Mouse (Mus musculus): ENCODE measurements around the gene Il4i1. TPM values are rescaled to one million over a fixed set of nuclear protein-coding genes. Genes with fewer than 3 reads are reported as not detected.
A peak's percentile ranks its signal among the peaks of the same experiment; 100 is the strongest.

The Il4i1 gene
- polyA plus RNA-seq, 1 experiment from 2014 or later = 2.0 TPM

DNA sequence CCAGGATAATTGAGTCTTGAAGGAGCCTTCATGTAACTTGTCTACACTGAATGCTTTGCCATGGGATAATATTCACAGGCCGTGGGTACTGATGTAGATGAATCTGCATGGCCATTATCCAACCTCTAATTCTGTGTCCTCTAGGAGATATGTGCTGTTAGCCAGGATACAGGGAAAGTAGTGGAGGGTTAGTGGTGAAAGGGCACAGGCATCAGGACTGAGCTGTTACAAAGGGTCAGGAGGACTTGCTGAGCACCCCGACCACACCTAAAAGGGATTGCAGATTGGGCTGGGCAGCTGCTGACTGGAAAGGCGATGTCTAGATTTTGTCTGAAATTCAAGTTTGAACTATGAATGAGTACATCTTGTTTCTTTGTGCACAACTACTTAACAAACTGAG lies 4.3 kb downstream of the Il4i1 start:
- H3K9me3 ChIP-seq = no peaks in the 10 kb centered on the region
- no peak overlapping the region for H3K4me3 ChIP-seq
- ATAC-seq (ENCODE audit: low read depth) = no peak
- H3K4me1 ChIP-seq (replicated peaks) = peaks cover 52% of the 10 kb centered on the region
- H3K9ac ChIP-seq = no peak overlapping the region
- no peaks in the 10 kb centered on the region for H3K27me3 ChIP-seq
- no peaks in the 10 kb centered on the region for H3K36me3 ChIP-seq
- WGBS = 84% methylated on average over 3 of the region's 3 CpGs
- no peak overlapping the region for H3K27ac ChIP-seq (replicated peaks)
- H3K4me2 ChIP-seq = no peak overlapping the region

DNA sequence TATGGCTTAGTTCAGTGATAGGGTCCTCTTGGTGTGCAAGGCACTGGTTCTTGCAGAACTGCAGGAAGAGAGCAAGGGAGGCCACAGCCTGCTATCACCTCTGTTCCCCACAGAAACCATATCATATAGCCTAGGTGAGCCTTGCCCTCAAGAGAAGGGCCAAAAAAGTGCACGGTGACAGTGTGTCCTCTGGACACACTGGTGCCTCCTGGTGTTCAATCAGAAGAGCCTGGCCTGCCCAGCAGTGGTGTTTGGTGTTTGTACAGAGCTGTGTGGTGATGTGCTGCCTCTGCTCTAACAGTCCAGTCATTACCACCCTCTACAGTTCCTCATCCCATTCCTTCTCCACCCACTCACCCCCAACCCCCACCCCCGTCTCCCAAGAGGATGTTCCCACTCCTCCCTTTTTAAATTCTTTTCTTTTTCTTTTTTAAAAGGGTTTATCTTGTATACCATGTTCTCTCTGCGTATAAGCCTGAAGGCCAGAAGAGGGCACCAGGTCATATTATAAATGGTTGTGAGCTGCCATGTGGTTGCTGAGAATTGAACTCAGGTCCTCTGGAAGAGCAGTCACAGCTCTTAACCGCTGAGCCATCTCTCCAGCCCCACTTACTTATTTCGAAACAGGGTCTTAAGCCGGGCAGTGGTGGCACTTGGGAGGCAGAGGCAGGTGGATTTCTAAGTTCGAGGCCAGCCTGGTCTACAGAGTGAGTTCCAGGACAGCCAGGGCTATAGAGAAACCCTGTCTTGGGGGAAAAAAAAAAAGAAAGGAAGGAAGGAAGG lies 5.7 kb downstream of the Il4i1 start:
- Histone ChIP-seq H3K4me2 (no peak overlapping the region), H3K4me3 (no peak overlapping the region), H3K27me3 (no peaks in the 10 kb centered on the region), H3K4me1 (replicated peaks) (peaks cover 50% of the 10 kb centered on the region), H3K27ac (replicated peaks) (no peak overlapping the region), H3K9me3 (no peaks in the 10 kb centered on the region), H3K9ac (no peak overlapping the region), H3K36me3 (no peaks in the 10 kb centered on the region)
- ATAC-seq (ENCODE audit: low read depth) = no peak
- 85% methylated on average over 7 of the region's 7 CpGs for WGBS

DNA sequence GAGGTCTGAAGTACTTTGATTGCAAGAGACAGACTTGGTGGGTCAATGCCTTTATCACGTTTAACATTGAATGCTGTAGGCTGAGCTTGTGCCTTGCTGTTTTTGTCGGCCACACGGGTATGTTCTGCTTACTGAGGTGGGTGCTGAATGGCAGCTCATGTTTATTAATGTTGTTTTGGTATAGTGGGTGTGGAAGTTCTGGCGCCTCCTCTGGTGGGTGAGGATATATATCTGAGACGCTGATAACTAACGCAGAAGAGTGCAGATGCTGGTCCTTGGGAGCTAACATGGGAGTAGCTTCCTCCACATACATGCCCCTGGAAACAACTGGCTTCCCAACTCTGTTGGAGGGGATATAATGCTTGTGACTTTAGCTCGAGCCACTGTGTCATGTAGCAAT lies 7.2 kb downstream of the Il4i1 start:
- H3K9ac ChIP-seq = no peak overlapping the region
- peaks cover 34% of the 10 kb centered on the region for H3K4me1 ChIP-seq (replicated peaks)
- no peak overlapping the region for H3K4me2 ChIP-seq
- H3K27ac ChIP-seq (replicated peaks) = no peak overlapping the region
- peaks cover 7% of the 10 kb centered on the region; the same call in 1 of the 2 replicates for H3K36me3 ChIP-seq
- no peak for ATAC-seq (ENCODE audit: low read depth)
- 41% methylated on average over 7 of the region's 7 CpGs for WGBS
- H3K27me3 ChIP-seq = no peaks in the 10 kb centered on the region
- no peak overlapping the region for H3K4me3 ChIP-seq
- H3K9me3 ChIP-seq = no peaks in the 10 kb centered on the region

DNA sequence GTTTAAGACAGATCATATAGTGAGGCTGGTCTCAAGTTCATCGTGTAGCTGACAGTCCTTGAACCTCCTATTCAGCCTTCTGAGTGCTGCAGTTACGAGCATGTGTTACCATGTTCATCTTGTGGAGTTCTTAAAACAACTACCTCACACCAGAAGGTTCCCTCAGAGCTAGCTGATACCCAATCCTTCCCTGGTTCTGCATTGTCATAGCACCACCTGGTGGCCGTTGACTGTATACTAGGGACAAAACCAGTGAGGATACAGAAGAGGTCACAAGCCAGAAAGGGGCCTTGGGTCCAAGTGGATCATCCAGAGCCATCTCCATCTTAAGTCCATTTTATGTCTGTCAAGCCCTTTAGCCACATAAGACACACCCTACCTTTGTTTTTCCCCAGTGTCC lies 8.7 kb downstream of the Il4i1 start:
- H3K4me2 ChIP-seq = no peak overlapping the region
- peak; percentile 70 for ATAC-seq (ENCODE audit: low read depth)
- WGBS = 27% methylated on average over 3 of the region's 3 CpGs
- H3K27ac ChIP-seq (replicated peaks) = no peak overlapping the region
- H3K4me1 ChIP-seq (replicated peaks) = peaks cover 19% of the 10 kb centered on the region
- H3K9me3 ChIP-seq = no peaks in the 10 kb centered on the region
- peak overlapping the region; percentile 27; the same call in 1 of the 2 replicates for H3K9ac ChIP-seq
- H3K36me3 ChIP-seq = peaks cover 21% of the 10 kb centered on the region
- no peaks in the 10 kb centered on the region for H3K27me3 ChIP-seq
- no peak overlapping the region for H3K4me3 ChIP-seq

DNA sequence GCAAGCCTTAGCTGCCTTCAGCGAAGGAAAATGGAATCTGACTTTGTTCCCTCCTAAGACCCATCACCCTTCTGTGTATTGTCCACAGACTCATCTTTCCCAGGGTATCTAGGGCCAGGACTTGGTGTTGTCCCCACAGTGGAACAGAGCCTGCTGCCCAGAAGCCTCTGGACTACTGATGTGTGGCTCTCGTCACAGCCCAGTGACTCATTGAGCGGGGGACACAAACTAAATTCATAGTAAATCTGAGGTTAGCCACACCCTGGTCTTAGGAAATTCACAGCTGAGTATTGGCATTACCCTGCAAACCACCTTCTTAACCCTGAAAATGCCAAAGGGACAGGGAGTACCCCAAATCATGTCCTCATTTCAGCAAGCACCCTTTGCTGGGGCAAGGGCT lies 10.6 kb downstream of the Il4i1 start:
- H3K9me3 ChIP-seq = no peaks in the 10 kb centered on the region
- H3K27ac ChIP-seq (replicated peaks) = no peak overlapping the region
- H3K27me3 ChIP-seq = no peaks in the 10 kb centered on the region
- no peak overlapping the region for H3K4me2 ChIP-seq
- peaks cover 40% of the 10 kb centered on the region for H3K36me3 ChIP-seq
- no peak overlapping the region for H3K4me3 ChIP-seq
- H3K9ac ChIP-seq = no peak overlapping the region
- peaks cover 6% of the 10 kb centered on the region; the same call in 1 of the 2 replicates for H3K4me1 ChIP-seq (replicated peaks)
- WGBS = 94% methylated on average over 3 of the region's 3 CpGs
- ATAC-seq (ENCODE audit: low read depth) = no peak

DNA sequence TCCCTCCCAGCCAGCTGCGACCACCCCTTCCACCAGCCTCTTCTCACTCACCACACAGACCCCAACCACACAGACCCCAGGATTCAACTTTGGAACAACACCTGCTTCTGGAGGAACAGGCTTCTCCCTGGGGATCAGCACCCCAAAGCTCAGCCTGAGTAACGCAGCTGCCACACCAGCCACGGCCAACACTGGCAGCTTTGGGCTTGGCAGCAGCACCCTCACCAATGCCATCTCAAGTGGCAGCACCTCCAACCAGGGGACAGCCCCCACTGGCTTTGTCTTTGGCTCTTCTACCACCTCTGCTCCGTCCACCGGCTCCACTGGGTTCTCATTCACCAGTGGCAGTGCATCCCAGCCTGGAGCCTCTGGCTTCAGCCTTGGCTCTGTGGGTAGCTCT lies 12.5 kb downstream of the Il4i1 start:
- no peaks in the 10 kb centered on the region for H3K27me3 ChIP-seq
- WGBS = 93% methylated on average over 5 of the region's 5 CpGs
- no peak overlapping the region for H3K4me2 ChIP-seq
- peaks cover 6% of the 10 kb centered on the region; the same call in 1 of the 2 replicates for H3K4me1 ChIP-seq (replicated peaks)
- H3K9ac ChIP-seq = no peak overlapping the region
- H3K4me3 ChIP-seq = no peak overlapping the region
- H3K9me3 ChIP-seq = no peaks in the 10 kb centered on the region
- H3K36me3 ChIP-seq = peaks cover 46% of the 10 kb centered on the region
- ATAC-seq (ENCODE audit: low read depth) = no peak
- H3K27ac ChIP-seq (replicated peaks) = no peak overlapping the region

DNA sequence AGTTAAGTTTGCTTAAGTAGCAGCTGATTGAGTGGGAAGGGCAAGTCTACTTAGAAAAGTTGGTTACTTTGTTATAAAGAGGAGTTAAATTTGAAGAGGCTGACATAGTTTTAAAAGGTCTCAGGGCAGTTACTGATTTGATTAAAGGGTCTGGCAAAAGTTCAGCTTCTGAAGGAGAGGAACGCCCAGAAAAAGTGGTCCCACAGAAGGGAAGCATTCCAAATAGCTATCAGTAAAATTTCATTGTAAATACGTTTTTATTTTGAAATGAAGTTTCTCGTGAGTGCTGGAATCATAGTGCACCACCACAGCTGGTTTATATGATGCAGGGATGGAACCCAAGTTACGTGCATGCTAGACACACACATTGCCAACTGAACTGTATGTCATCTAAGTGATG lies 16.6 kb downstream of the Il4i1 start:
- H3K36me3 ChIP-seq = peaks cover 44% of the 10 kb centered on the region
- WGBS = 81% methylated on average over 4 of the region's 4 CpGs
- no peak overlapping the region for H3K4me3 ChIP-seq
- H3K27me3 ChIP-seq = no peaks in the 10 kb centered on the region
- no peak overlapping the region for H3K9ac ChIP-seq
- ATAC-seq (ENCODE audit: low read depth) = no peak
- H3K4me1 ChIP-seq (replicated peaks) = 0 out of 2 replicates have a peak, but pooled peaks cover 3% of the 10 kb centered on the region
- H3K4me2 ChIP-seq = no peak overlapping the region
- no peak overlapping the region for H3K27ac ChIP-seq (replicated peaks)
- H3K9me3 ChIP-seq = no peaks in the 10 kb centered on the region

DNA sequence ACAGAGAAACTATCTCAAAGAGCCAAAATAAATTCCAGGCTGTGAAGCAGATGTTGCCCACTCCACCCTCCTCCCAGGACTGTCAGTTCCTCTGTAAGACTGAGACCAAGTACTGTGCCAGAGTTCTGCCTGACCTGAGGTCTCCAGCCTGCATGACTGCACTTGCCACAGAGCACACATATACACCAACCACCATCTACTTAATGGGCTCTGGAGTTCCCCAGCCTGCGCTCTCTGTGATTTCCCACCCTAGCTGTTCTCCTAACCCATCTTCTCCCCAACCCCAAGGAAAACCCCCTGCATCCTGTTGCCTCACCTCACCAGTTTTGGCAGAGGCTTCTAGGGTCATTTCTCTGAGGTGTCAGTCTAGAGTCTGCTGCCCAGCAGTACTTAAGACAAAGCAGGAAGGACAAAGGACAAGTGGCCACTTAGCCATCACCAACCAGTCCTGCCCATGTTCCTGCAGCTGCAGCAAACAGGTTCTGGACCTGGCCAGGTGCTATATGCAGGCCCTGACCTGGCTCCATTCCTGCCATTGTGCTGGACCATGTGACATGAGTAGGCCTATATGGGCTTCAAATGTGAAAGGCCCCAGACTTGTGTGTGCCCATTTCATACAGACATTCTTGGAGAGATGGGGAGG lies 19.3 kb downstream of the Il4i1 start:
- Histone ChIP-seq H3K27me3 (peaks cover 20% of the 10 kb centered on the region), H3K4me1 (replicated peaks) (peaks cover 21% of the 10 kb centered on the region), H3K9me3 (no peaks in the 10 kb centered on the region), H3K4me2 (no peak overlapping the region), H3K4me3 (no peak overlapping the region), H3K27ac (replicated peaks) (no peak overlapping the region), H3K36me3 (peaks cover 22% of the 10 kb centered on the region), H3K9ac (no peak overlapping the region)
- 94% methylated on average over 1 of the region's 1 CpGs for WGBS
- ATAC-seq (ENCODE audit: low read depth) = no peak

DNA sequence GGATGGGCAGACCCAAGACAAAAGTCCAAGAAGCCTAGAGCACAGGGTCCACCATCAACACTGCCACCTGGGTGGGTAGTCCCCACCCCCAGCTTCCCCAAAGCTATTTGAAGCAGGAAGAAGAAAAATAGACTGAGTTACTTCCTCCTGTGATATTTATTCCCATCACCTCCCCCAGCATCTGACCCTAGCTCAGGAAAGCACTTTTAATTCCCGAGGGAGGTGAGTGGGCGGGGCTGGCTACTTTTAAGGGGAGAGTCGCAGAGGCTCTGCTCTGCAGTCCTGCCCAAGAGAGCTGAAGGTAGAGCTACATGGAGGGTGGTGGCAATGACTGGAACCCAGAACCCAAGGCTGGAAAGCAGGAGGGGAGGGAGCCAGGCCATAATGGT lies 19.8 kb downstream of the Il4i1 start:
- no peak for ATAC-seq (ENCODE audit: low read depth)
- WGBS = 54% methylated on average over 3 of the region's 3 CpGs
- peaks cover 24% of the 10 kb centered on the region for H3K4me1 ChIP-seq (replicated peaks)
- no peak overlapping the region for H3K4me3 ChIP-seq
- peaks cover 25% of the 10 kb centered on the region for H3K27me3 ChIP-seq
- peaks cover 22% of the 10 kb centered on the region for H3K36me3 ChIP-seq
- no peak overlapping the region for H3K27ac ChIP-seq (replicated peaks)
- H3K9me3 ChIP-seq = no peaks in the 10 kb centered on the region
- no peak overlapping the region for H3K9ac ChIP-seq
- no peak overlapping the region for H3K4me2 ChIP-seq

DNA sequence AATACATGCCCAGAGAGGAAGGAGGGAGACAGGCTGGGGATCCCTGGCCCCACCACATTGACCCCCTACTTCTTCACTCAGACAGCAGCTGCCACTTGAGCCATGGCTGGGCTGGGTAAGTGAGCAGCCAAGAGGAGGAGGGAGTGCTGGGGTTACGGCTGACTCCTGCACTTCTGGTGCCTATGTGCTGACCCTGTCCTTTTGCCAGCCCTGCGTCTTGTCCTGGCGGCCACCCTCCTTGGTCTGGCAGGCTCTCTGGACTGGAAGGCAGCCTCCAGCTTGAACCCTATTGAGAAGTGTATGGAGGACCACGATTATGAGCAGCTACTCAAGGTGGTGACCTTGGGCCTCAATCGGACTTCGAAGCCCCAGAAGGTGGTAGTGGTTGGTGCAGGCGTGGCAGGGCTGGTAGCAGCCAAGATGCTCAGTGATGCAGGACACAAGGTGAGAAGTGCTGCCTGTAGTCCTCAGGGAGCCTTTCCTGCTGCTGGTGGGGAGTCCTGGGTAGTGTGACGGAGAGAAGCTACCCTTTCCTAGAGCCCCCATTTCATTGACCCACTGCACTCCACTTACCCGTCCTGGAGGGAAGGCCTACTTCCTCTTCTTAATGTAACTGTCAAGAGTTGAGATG lies 20.4 kb downstream of the Il4i1 start:
- H3K9ac ChIP-seq = no peak overlapping the region
- H3K4me2 ChIP-seq = no peak overlapping the region
- ATAC-seq (ENCODE audit: low read depth) = no peak
- no peak overlapping the region for H3K27ac ChIP-seq (replicated peaks)
- no peak overlapping the region for H3K4me3 ChIP-seq
- H3K36me3 ChIP-seq = peaks cover 21% of the 10 kb centered on the region
- H3K9me3 ChIP-seq = no peaks in the 10 kb centered on the region
- H3K4me1 ChIP-seq (replicated peaks) = peaks cover 24% of the 10 kb centered on the region
- peaks cover 30% of the 10 kb centered on the region for H3K27me3 ChIP-seq
- WGBS = 85% methylated on average over 9 of the region's 9 CpGs

DNA sequence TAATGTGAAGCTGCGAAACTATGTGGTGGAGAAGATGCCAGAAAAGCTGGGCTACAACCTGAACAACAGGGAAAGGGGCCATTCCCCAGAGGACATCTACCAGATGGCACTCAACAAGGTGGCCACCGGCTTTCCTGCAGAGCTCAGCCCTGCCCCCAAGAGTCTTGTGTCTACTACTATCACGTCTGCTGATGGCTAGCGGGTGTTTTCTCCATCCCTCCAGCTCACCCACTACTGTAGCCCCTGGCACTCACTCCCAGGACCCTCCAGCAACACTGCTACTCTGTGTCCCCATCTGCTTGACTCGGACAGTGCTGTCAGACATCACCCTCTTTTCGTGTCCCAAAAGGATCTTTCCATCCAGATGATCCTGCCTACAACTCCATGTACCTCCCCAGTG lies 21.9 kb downstream of the Il4i1 start:
- WGBS = 83% methylated on average over 6 of the region's 6 CpGs
- peaks cover 40% of the 10 kb centered on the region for H3K27me3 ChIP-seq
- ATAC-seq (ENCODE audit: low read depth) = no peak
- H3K9me3 ChIP-seq = no peaks in the 10 kb centered on the region
- no peak overlapping the region for H3K27ac ChIP-seq (replicated peaks)
- H3K4me1 ChIP-seq (replicated peaks) = peaks cover 24% of the 10 kb centered on the region
- H3K9ac ChIP-seq = no peak overlapping the region
- H3K36me3 ChIP-seq = peaks cover 28% of the 10 kb centered on the region
- no peak overlapping the region for H3K4me2 ChIP-seq
- H3K4me3 ChIP-seq = no peak overlapping the region

DNA sequence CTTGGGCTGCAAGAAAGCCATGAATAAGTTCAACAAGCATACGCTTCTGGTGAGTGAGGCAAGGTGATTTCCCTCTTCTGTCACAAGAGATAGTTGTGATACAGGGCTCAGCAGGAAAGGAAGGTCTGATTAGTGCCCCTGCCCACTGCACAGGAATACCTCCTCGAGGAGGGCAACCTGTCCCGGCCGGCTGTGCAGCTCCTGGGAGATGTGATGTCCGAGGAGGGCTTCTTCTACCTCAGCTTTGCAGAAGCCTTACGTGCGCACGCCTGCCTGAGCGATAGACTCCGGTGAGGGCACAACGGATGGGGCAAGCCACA lies 22.9 kb downstream of the Il4i1 start:
- peaks cover 39% of the 10 kb centered on the region for H3K36me3 ChIP-seq
- H3K4me1 ChIP-seq (replicated peaks) = peaks cover 24% of the 10 kb centered on the region
- no peak overlapping the region for H3K27ac ChIP-seq (replicated peaks)
- H3K4me2 ChIP-seq = peak overlapping the region; percentile 49
- H3K9me3 ChIP-seq = no peaks in the 10 kb centered on the region
- H3K4me3 ChIP-seq = peak overlapping the region; percentile 23
- no peak for ATAC-seq (ENCODE audit: low read depth)
- peak overlapping the region; percentile 65 for H3K9ac ChIP-seq
- 30% methylated on average over 11 of the region's 11 CpGs for WGBS
- H3K27me3 ChIP-seq = peaks cover 40% of the 10 kb centered on the region
